Mouse (Mus musculus) stomach, embryonic 16.5 days (tissue): ENCODE data around the gene Pnmal1. TPM values are rescaled to one million over a fixed set of nuclear protein-coding genes. Genes with fewer than 3 reads are reported as not detected.
A peak's percentile ranks its signal among the peaks of the same experiment; 100 is the strongest.
"Not testable (repeated sequence)": the region's sequence is repeated elsewhere in the genome, so short reads cannot be mapped to it uniquely, and the experiment has no call there.

Experiments
- ATAC-seq: fragments of 200-750 bp; cut with Nextera tagmentation; 2 replicates; pipeline ENCODE4 v1.8.0; 2017; ENCODE audit warnings: moderate number of reproducible peaks, moderate TSS enrichment; ENCODE audit not compliant: insufficient read depth, low FRiP score
- H3K27ac ChIP-seq: fragments of 300-500 bp; sonication (generic); 2 replicates; pipeline ENCODE4 v1.5.1; 2014; ENCODE audit warnings: low read length
- H3K27me3 ChIP-seq: fragments of 300-500 bp; sonication (generic); 2 replicates; pipeline ENCODE4 v1.6.1; 2014; ENCODE audit warnings: low read length, control low read depth, mixed read lengths; ENCODE audit not compliant: control insufficient read depth, insufficient read depth
- H3K36me3 ChIP-seq: fragments of 300-500 bp; sonication (generic); 2 replicates; pipeline ENCODE4 v1.6.1; 2014; ENCODE audit warnings: low read length; ENCODE audit not compliant: control insufficient read depth, insufficient read depth
- H3K4me1 ChIP-seq: fragments of 300-500 bp; sonication (generic); 2 replicates; pipeline ENCODE4 v1.6.1; 2014; ENCODE audit warnings: low read length, control low read depth, mixed read lengths; ENCODE audit not compliant: control insufficient read depth, insufficient read depth
- H3K4me2 ChIP-seq: fragments of 300-500 bp; sonication (generic); 2 replicates; pipeline ENCODE4 v1.6.1; 2014; ENCODE audit warnings: low read depth, low read length, mixed read lengths
- H3K4me3 ChIP-seq: fragments of 300-500 bp; sonication (generic); replicated peaks from 2 replicates; pipeline ENCODE4 v1.5.1; 2014; ENCODE audit warnings: mild to moderate bottlenecking, low read length
- H3K9ac ChIP-seq: fragments of 300-500 bp; sonication (generic); 2 replicates; pipeline ENCODE4 v1.6.1; 2014; ENCODE audit warnings: low read length
- H3K9me3 ChIP-seq: fragments of 300-500 bp; sonication (generic); replicated peaks from 2 replicates; pipeline ENCODE4 v1.6.1; 2016; ENCODE audit warnings: low read length, control low read depth; ENCODE audit not compliant: control insufficient read depth
- WGBS: fragments of 180-500 bp; shearing (Covaris S2); extraction: QIAGEN DNeasy Blood & Tissue Kit; methylation state at CpG from one replicate; pipeline ENCODE4 v1.1.7; 2014; 5-methylcytosine and 5-hydroxymethylcytosine counted together
- polyA plus RNA-seq: library from polyadenylated mRNA; unstranded; fragments of >200 nt; fragmentation: Nextera tagmentation; extraction: Ambion mirVana; gene quantifications from 2 replicates; pipeline ENCODE4 v1.2.1, GENCODE M21; 2015

Pnmal1 gene
- polyA plus RNA-seq, 1 experiment from 2014 or later, result 3.4 TPM

GRCm38 (mm10) chr7:16947959-16948361 lies 11.5 kb upstream of the Pnmal1 start:
- Histone ChIP-seq H3K4me2 (peak overlapping the region; percentile 87), H3K27ac (peak overlapping the region; percentile 76), H3K9me3 (no peaks in the 10 kb centered on the region), H3K27me3 (peaks cover 27% of the 10 kb centered on the region), H3K36me3 (no peaks in the 10 kb centered on the region), H3K4me1 (peaks cover 51% of the 10 kb centered on the region), H3K9ac (peak overlapping the region; percentile 55), H3K4me3 (no peak overlapping the region; the same call in 1 of the 2 replicates)
- ATAC-seq, result peak; percentile 22; the same call in 1 of the 2 replicates
- 6% methylated on average over 4 of the region's 4 CpGs for WGBS

DNA sequence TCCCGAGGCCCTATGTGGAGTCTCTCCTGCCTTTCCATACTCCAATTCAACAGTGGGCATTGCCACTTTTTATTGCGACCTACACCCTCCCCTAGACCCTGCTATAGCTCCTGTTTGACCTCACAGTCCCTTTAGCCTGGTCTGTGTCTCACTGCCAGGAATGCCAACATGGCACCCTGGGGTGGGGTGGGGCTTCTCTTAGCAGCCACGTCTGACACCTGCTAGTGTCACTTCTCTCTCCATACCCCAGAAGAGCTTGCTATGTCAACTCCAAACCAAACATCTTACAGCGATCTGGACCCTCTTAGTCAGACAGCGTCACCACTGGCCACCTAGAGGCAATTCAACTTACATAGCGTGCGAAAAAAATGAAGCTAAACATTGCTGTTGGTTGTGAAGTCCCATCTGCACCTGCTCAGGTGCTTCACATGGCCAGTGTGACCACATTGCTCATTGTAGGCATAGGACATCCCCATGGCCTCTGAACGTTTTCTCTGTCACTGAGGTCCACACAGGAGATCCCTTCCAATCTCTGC lies 10.5 kb upstream of the Pnmal1 start:
- no peak overlapping the region for H3K4me2 ChIP-seq
- no peak overlapping the region for H3K4me3 ChIP-seq
- H3K36me3 ChIP-seq, result no peaks in the 10 kb centered on the region
- no peak overlapping the region for H3K9ac ChIP-seq
- no peaks in the 10 kb centered on the region for H3K9me3 ChIP-seq
- H3K4me1 ChIP-seq, result peaks cover 49% of the 10 kb centered on the region
- 74% methylated on average over 8 of the region's 8 CpGs for WGBS
- no peak for ATAC-seq
- peaks cover 27% of the 10 kb centered on the region for H3K27me3 ChIP-seq
- no peak overlapping the region for H3K27ac ChIP-seq

- peaks cover 22% of the 10 kb centered on the region for H3K27me3 ChIP-seq
- peaks cover 40% of the 10 kb centered on the region for H3K4me1 ChIP-seq
- WGBS, result 10% methylated on average over 29 of the region's 29 CpGs
- H3K4me3 ChIP-seq, result peak overlapping the region; percentile 35
- peak overlapping the region; percentile 59 for H3K9ac ChIP-seq
- H3K4me2 ChIP-seq, result peak overlapping the region; percentile 57
- H3K36me3 ChIP-seq, result no peaks in the 10 kb centered on the region
- ATAC-seq, result peak; percentile 52; the same call in 1 of the 2 replicates
- no peaks in the 10 kb centered on the region for H3K9me3 ChIP-seq
- H3K27ac ChIP-seq, result no peak overlapping the region
Observed at GRCm38 (mm10) chr7:16949908-16950841, 9.3 kb upstream of the Pnmal1 start.

DNA sequence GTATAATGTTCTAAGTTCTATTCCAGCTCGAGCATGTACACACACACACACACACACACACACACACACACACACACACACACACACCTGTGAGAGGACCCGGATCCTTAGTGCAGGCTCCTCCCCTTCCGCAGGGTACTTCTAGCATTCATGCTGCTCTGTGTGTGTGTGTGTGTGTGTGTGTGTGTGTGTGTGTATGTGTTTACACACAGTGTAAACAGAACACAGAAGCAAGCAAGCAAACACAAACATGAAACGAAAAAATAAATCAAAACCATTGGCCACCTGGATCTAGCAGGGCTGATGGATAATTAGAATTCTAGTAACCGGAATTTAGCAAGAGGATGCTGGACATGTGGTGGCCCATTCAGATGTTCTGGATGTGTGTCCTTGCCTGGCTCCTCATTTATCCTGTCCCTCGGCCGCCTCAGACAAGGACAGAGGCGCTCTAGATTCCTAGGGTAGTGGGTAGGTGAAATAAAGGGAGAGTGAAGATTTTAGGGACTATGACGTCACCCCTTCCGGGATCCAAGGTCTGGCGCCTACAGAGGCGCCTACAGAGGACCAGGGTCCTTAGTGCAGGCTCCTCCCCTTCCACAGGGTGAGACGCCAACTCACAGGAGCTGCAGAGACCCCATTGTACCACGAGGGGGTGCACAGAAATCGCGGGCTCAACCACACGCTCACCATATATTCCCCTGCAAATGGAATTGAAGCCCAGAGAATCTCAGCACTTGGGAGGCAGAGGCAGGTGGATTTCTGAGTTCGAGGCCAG lies 8.4 kb upstream of the Pnmal1 start:
- peak; percentile 63 for ATAC-seq
- H3K4me3 ChIP-seq, result no peak overlapping the region
- H3K9me3 ChIP-seq, result no peaks in the 10 kb centered on the region
- WGBS, result 23% methylated on average over 18 of the region's 18 CpGs
- H3K9ac ChIP-seq, result no peak overlapping the region
- H3K27ac ChIP-seq, result no peak overlapping the region
- peaks cover 13% of the 10 kb centered on the region for H3K27me3 ChIP-seq
- peak overlapping the region; percentile 17; the same call in 1 of the 2 replicates for H3K4me2 ChIP-seq
- no peaks in the 10 kb centered on the region for H3K36me3 ChIP-seq
- peaks cover 31% of the 10 kb centered on the region for H3K4me1 ChIP-seq

GRCm38 (mm10) chr7:16953776-16954175 lies 5.7 kb upstream of the Pnmal1 start:
- 70% methylated on average over 2 of the region's 2 CpGs for WGBS
- ATAC-seq, H3K9ac ChIP-seq: not testable (repeated sequence)

GRCm38 (mm10) chr7:16955712-16956111 lies 3.8 kb upstream of the Pnmal1 start:
- no peak for ATAC-seq
- Histone ChIP-seq H3K9me3 (no peaks in the 10 kb centered on the region), H3K4me3 (no peak overlapping the region), H3K4me1 (no peaks in the 10 kb centered on the region), H3K9ac (no peak overlapping the region), H3K4me2 (no peak overlapping the region), H3K27me3 (no peaks in the 10 kb centered on the region), H3K36me3 (no peaks in the 10 kb centered on the region), H3K27ac (no peak overlapping the region)
- WGBS, result 68% methylated on average over 4 of the region's 4 CpGs

More at GRCm38 (mm10) chr7:16953776-16954175, 5.7 kb upstream of the Pnmal1 start:
- H3K27ac ChIP-seq, H3K4me3 ChIP-seq, H3K27me3 ChIP-seq, H3K4me1 ChIP-seq, H3K9me3 ChIP-seq, H3K4me2 ChIP-seq, H3K36me3 ChIP-seq: not testable (repeated sequence)

DNA sequence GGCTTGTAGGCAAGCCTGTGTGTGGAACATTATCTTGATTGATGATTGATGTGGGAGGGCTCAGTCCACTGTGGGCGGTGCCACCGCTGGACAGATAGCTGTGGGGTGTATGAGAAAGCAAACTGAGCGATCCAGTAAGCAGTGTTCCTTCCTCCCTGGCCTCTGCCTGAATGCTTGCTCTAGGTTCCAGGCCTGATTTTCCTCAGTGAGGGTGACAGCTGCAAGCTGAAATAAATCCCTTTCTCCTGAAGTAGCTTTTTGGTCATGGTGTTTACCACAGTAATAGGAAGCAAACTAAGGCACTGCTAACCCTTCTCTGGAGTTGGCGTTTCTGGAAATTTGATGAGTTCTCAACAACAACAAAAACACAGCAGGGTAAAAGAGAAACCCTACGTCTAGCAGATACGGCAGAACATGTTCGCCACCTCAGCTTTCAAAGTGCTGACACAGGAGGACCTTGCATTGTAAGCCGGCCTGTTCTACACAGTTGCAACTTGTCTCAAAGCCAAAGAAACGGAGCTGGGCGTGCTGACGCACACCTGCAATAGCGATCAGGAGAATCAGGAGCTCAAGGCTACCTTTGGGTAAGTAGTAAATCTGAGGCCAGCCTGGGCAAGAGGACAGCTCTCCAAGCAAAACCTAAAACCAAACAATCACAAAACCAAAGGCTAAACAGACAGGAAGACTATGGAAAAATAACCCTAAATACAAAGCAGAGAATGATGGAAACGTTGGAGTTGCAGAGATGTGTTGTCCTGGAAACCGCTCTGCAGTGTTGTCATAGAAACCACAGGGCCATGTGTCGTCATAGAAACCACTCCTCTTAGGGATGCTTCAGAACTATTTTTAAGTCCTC lies 2.8 kb upstream of the Pnmal1 start:
- H3K27ac ChIP-seq, result no peak overlapping the region
- ATAC-seq, result no peak
- H3K27me3 ChIP-seq, result no peaks in the 10 kb centered on the region
- H3K9ac ChIP-seq, result no peak overlapping the region
- WGBS, result 65% methylated on average over 15 of the region's 15 CpGs
- H3K4me2 ChIP-seq, result no peak overlapping the region
- no peaks in the 10 kb centered on the region for H3K9me3 ChIP-seq
- no peaks in the 10 kb centered on the region for H3K4me1 ChIP-seq
- no peak overlapping the region for H3K4me3 ChIP-seq
- H3K36me3 ChIP-seq, result no peaks in the 10 kb centered on the region

DNA sequence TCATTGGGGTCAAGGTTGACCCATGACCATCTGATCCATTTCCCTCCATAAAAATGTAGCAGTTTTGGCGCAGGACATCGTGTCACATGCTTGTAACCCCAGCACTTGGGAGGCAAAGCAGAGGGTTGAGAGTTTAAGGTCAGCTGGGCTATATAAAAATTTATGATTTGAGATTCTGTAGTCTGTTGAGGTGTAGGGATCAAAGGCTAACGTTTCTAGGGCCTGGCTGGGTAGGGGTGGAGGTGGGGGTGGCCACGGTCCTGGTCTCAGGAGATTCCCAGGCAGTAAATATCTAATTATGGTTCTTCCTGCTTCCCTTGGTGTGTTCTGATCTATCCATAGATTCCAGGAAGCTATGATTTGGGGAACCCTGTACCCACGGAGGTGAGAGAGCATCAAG lies 2.2 kb downstream of the Pnmal1 start:
- Histone ChIP-seq H3K4me2 (no peak overlapping the region), H3K4me1 (no peaks in the 10 kb centered on the region), H3K36me3 (no peaks in the 10 kb centered on the region), H3K9me3 (no peaks in the 10 kb centered on the region), H3K9ac (no peak overlapping the region), H3K4me3 (no peak overlapping the region), H3K27me3 (no peaks in the 10 kb centered on the region), H3K27ac (no peak overlapping the region)
- 65% methylated on average over 5 of the region's 5 CpGs for WGBS
- ATAC-seq, result no peak
